Mouse (Mus musculus) spleen, adult 2 months (tissue): Measurements from ENCODE around the gene Rpl3l. TPM values are rescaled to one million over a fixed set of nuclear protein-coding genes. Genes with fewer than 3 reads are reported as not detected.

Source experiments
- DNase-seq, 2 experiments: peaks; one replicate each; pipeline versions ENCODE4 v3.0.0 to v3.0.0-alpha.2; 2012 to 2021; ENCODE audit warnings: low spot score in 2 of 2, low read depth in 1 of 2
- H3K27ac ChIP-seq: fragments of 200-500 bp; 2 replicates; pipeline ENCODE4 v1.5.1; 2012; ENCODE audit warnings: low read length, inconsistent platforms; ENCODE audit not compliant: insufficient read depth
- H3K27me3 ChIP-seq: fragments of 200-500 bp; 2 replicates; pipeline ENCODE4 v1.6.1; 2012; ENCODE audit warnings: mild to moderate bottlenecking, moderate library complexity, low read length, inconsistent platforms; ENCODE audit not compliant: control insufficient read depth, insufficient read depth
- H3K36me3 ChIP-seq: fragments of 200-500 bp; 2 replicates; pipeline ENCODE4 v1.6.1; 2012; ENCODE audit warnings: mild to moderate bottlenecking, low read length, inconsistent platforms; ENCODE audit not compliant: control insufficient read depth, insufficient read depth
- H3K4me1 ChIP-seq: fragments of 200-500 bp; 2 replicates; pipeline ENCODE4 v1.6.1; 2011; ENCODE audit warnings: inconsistent platforms; ENCODE audit not compliant: control insufficient read depth, insufficient read depth, insufficient read length
- H3K4me3 ChIP-seq: fragments of 200-500 bp; 2 replicates; pipeline ENCODE4 v1.5.1; 2011; ENCODE audit warnings: mild to moderate bottlenecking, inconsistent platforms; ENCODE audit not compliant: insufficient read depth, insufficient read length; ENCODE audit errors: extremely low read depth
- CTCF ChIP-seq: fragments of 200-500 bp; IDR thresholded peaks from 2 replicates; pipeline ENCODE4 v1.5.1; 2011; ENCODE audit warnings: mild to moderate bottlenecking, inconsistent platforms; ENCODE audit not compliant: insufficient read depth, insufficient read length, insufficient replicate concordance; ENCODE audit errors: extremely low read depth
- POLR2A ChIP-seq: fragments of 200-500 bp; IDR thresholded peaks from 2 replicates; pipeline ENCODE4 v1.6.1; 2011; ENCODE audit warnings: low read depth, low read length, inconsistent platforms
- WGBS: fragments of 180-500 bp; shearing (Covaris S2); methylation state at CpG from one replicate; pipeline ENCODE4 v1.1.7; 2018; 5-methylcytosine and 5-hydroxymethylcytosine counted together
- polyA plus RNA-seq: library from polyadenylated mRNA; depleted of rRNA; stranded (reverse); fragments of >200 nt; gene quantifications from 2 replicates; pipeline ENCODE4 v1.2.3, GENCODE M21; 2012; rRNA removed

The Rpl3l gene
- polyA plus RNA-seq, 1 experiment: not detected

DNA sequence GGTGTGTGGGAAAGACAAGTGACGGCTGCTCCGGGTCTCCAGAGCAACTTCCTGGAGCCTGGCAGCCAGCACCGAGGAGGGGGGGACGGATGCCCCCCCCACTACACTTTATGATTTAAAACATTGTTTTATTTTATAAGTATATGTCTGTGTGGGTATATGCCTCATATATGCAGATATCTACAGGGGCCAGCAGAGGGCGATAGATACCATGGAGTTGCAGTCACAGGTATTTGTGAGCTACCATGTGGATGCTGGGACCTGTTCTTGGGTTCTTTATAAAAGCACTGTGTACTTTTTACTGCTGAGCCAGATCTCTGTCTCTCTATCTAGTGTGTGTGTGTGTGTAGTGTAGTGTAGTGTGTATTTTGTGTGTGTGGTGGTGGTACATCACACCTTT is 45.6 kb downstream of the Rpl3l start:
- no peak for DNase-seq
- Histone ChIP-seq H3K27ac (no peak overlapping the region), H3K4me1 (peaks cover 2% of the 10 kb centered on the region; the same call in 1 of the 2 replicates), H3K4me3 (no peak overlapping the region), H3K27me3 (0 out of 2 replicates have a peak, but pooled peaks cover 2% of the 10 kb centered on the region), H3K36me3 (no peaks in the 10 kb centered on the region)
- no peak for TF ChIP-seq POLR2A
- TF ChIP-seq CTCF: no peak
- 90% methylated on average over 5 of the region's 5 CpGs for WGBS

GRCm38 (mm10) chr17:24775173-24775572 is 47.6 kb downstream of the Rpl3l start:
- WGBS: 90% methylated on average over 8 of the region's 8 CpGs
- H3K27ac ChIP-seq: no peak overlapping the region
- no peaks in the 10 kb centered on the region for H3K36me3 ChIP-seq
- no peak for TF ChIP-seq CTCF
- no peak for TF ChIP-seq POLR2A
- H3K27me3 ChIP-seq: no peaks in the 10 kb centered on the region
- DNase-seq: no peak
- no peaks in the 10 kb centered on the region for H3K4me1 ChIP-seq
- H3K4me3 ChIP-seq: no peak overlapping the region

DNA sequence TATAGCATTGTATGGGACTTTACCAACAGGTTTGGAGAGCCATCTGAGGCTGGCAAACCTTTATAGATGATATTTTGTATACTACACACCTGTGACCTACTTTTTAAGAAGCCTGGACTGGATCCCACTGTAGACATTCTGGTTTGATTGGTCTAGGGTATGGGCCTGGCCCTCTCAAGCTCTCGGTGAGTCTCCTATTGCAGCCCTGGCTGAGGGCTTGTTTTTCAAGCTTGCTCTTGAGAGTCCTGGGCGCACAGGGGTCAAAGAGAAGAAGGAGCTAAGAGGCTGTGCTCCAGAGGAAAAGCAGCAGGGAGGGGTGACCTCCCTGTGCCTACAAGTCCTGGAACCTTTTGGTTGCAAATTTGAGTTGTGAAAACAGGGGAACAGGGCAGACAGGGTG is 49.5 kb downstream of the Rpl3l start:
- H3K27me3 ChIP-seq: no peaks in the 10 kb centered on the region
- no peaks in the 10 kb centered on the region for H3K36me3 ChIP-seq
- no peak overlapping the region for H3K4me3 ChIP-seq
- DNase-seq: no peak
- H3K4me1 ChIP-seq: peaks cover 2% of the 10 kb centered on the region; the same call in 1 of the 2 replicates
- no peak overlapping the region for H3K27ac ChIP-seq
- 96% methylated on average over 2 of the region's 2 CpGs for WGBS
- TF ChIP-seq POLR2A (no peak), CTCF (no peak)

GRCm38 (mm10) chr17:24780821-24781220 is 53.2 kb downstream of the Rpl3l start:
- H3K36me3 ChIP-seq: no peaks in the 10 kb centered on the region
- 27% methylated on average over 2 of the region's 2 CpGs for WGBS

More at GRCm38 (mm10) chr17:24780821-24781220, 53.2 kb downstream of the Rpl3l start:
- Histone ChIP-seq H3K4me1 (peaks cover 2% of the 10 kb centered on the region; the same call in 1 of the 2 replicates), H3K4me3 (no peak overlapping the region), H3K27me3 (no peaks in the 10 kb centered on the region), H3K27ac (no peak overlapping the region)
- no peak for DNase-seq
- TF ChIP-seq POLR2A (no peak), CTCF (no peak)

Other genes with a start within 250 kb of the Rpl3l start
- 37.8 and 43.7 TPM in 2 replicates for gene Mlst8, start 248.7 kb upstream of the Rpl3l start, polyA plus RNA-seq
- 0.40 and 0.47 TPM in 2 replicates for gene Caskin1, start 239.2 kb upstream of the Rpl3l start, polyA plus RNA-seq
- 182 and 213 TPM in 2 replicates for gene Traf7, start 199.9 kb upstream of the Rpl3l start, polyA plus RNA-seq
- 2.2 and 2.5 TPM in 2 replicates for gene Rab26, start 193.6 kb upstream of the Rpl3l start, polyA plus RNA-seq
- gene Pkd1, start 178.0 kb upstream of the Rpl3l start, polyA plus RNA-seq: 70.8 and 73.9 TPM in 2 replicates
- 86.1 and 90.2 TPM in 2 replicates for gene Tsc2, start 95.2 kb upstream of the Rpl3l start, polyA plus RNA-seq
- 7.1 and 8.1 TPM in 2 replicates for gene Nthl1, start 95.1 kb upstream of the Rpl3l start, polyA plus RNA-seq
- 62.2 and 66.7 TPM in 2 replicates for gene Slc9a3r2, start 77.5 kb upstream of the Rpl3l start, polyA plus RNA-seq
- 0.71 and 1.7 TPM in 2 replicates for gene Npw, start 69.4 kb upstream of the Rpl3l start, polyA plus RNA-seq
- 59.7 and 77.0 TPM in 2 replicates for gene Zfp598, start 58.1 kb upstream of the Rpl3l start, polyA plus RNA-seq
- gene Syngr3, start 37.9 kb upstream of the Rpl3l start, polyA plus RNA-seq: 0.20 and 0.23 TPM in 2 replicates
- gene Gfer, start 31.7 kb upstream of the Rpl3l start, polyA plus RNA-seq: 13.8 and 26.7 TPM in 2 replicates
- 6.8 and 7.5 TPM in 2 replicates for gene Noxo1, start 31.6 kb upstream of the Rpl3l start, polyA plus RNA-seq
- gene Tbl3, start 20.2 kb upstream of the Rpl3l start, polyA plus RNA-seq: 52.5 and 59.8 TPM in 2 replicates
- 0.41 and 0.86 TPM in 2 replicates for gene Rnf151, start 9.8 kb upstream of the Rpl3l start, polyA plus RNA-seq
- 2,560 and 3,342 TPM in 2 replicates for gene Rps2, start 9.7 kb upstream of the Rpl3l start, polyA plus RNA-seq
- 91.1 and 135 TPM in 2 replicates for gene Ndufb10, start 3.3 kb upstream of the Rpl3l start, polyA plus RNA-seq
- 56.7 and 66.9 TPM in 2 replicates for gene Msrb1, start 8.8 kb downstream of the Rpl3l start, polyA plus RNA-seq
- gene Hs3st6, start 25.2 kb downstream of the Rpl3l start, polyA plus RNA-seq: 0.42 and 0.45 TPM in 2 replicates
- not detected in 2 replicates for gene Meiob, start 76.5 kb downstream of the Rpl3l start, polyA plus RNA-seq
- 142 and 147 TPM in 2 replicates for gene Hagh, start 112.3 kb downstream of the Rpl3l start, polyA plus RNA-seq
- 7.7 and 8.7 TPM in 2 replicates for gene Fahd1, start 122.5 kb downstream of the Rpl3l start, polyA plus RNA-seq
- gene Igfals, start 138.2 kb downstream of the Rpl3l start, polyA plus RNA-seq: 1.1 and 1.9 TPM in 2 replicates
- 43.5 and 47.2 TPM in 2 replicates for gene Nubp2, start 158.5 kb downstream of the Rpl3l start, polyA plus RNA-seq
- 76.9 and 112 TPM in 2 replicates for gene Spsb3, start 158.8 kb downstream of the Rpl3l start, polyA plus RNA-seq
- 35.2 and 45.9 TPM in 2 replicates for gene Eme2, start 167.3 kb downstream of the Rpl3l start, polyA plus RNA-seq
- 68.9 and 106 TPM in 2 replicates for gene Mrps34, start 167.3 kb downstream of the Rpl3l start, polyA plus RNA-seq
- 45.3 and 54.4 TPM in 2 replicates for gene Nme3, start 168.7 kb downstream of the Rpl3l start, polyA plus RNA-seq
- gene Mapk8ip3, start 209.2 kb downstream of the Rpl3l start, polyA plus RNA-seq: 127 and 135 TPM in 2 replicates
- 8.6 and 10.5 TPM in 2 replicates for gene Jpt2, start 232.9 kb downstream of the Rpl3l start, polyA plus RNA-seq